Mouse (Mus musculus): ENCODE results near the gene Scrn2.

The Scrn2 gene

GRCm38 (mm10) chr11:97029686-97030417 is at the start of gene Scrn2:
Gene Scrn2 (plus strand): TSS chr11:97029938.
- DNase-seq (ENCODE audit: low read depth): peak; percentile 93

DNA sequence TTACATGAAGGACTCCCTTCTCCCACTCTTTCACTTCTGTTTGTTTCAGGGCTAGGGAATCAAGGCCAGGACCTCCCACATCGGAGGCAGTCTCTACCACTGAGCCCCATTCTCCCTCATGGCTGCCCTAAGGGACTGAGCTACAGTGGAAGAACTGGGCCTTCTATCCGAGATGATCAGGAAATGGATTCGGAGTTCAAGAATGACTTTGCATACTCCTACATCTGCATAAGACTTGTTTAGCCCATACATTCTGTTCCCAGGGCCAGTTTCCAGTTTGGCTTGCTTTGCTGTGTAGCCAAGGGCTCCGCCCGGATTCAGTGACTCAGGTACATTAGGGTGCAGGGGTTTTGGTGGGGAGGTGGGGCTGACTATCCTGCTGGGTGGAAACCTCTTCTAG is 49.7 kb upstream of the Scrn2 start:
- no peak for DNase-seq (ENCODE audit: low read depth)

- no peak for DNase-seq (ENCODE audit: low read depth)
Observed at GRCm38 (mm10) chr11:96981461-96981860, 48.3 kb upstream of the Scrn2 start.

GRCm38 (mm10) chr11:96982355-96982754 is 47.4 kb upstream of the Scrn2 start:
- DNase-seq (ENCODE audit: low read depth): peak; percentile 93

DNA sequence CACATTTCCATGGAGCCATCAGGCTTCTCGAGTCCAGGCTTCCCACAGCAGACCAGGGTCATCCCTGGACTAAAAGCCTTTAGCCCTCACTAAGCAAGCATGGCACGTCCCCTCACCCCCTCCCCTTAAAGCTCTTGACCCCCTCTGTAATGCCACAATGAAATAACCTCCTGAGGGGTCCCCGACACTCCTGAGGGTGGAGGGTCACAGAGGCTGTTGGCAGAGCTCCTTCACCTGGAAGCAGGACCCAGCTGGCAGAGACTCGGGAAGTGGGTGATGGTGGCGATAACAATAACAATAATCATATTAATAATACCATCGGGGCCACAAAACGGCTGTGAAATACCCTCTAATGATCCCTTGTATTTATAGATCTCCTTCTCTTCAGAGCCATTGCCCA is 46.9 kb upstream of the Scrn2 start, which contains the start of gene Sp2:
TSS of gene Sp2 (minus strand) at position 101 of the 400 bp plus-strand sequence.
- no peak for DNase-seq (ENCODE audit: low read depth)

DNA sequence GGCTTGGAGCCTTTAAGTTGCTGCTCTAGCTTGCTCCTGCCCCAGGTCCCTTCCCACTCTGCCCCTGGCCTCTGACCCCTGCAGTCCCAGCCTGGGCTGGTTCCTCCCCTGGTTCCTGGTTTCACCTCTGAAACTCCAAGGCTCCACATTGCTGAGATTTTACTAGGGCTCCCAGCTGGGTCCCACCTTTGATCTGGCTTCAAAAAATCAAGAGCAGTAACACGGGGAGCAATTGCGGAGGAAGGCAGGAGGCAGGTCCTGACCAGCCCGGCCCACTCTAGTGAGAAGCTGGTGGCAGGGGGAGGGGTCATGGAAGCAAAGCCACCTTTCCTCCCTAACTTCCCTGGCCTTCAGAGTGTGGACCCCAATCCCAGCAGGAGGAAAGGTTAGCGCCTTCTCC is 44.8 kb upstream of the Scrn2 start:
- DNase-seq (ENCODE audit: low read depth): no peak

- DNase-seq (ENCODE audit: low read depth): peak; percentile 49
Observed at GRCm38 (mm10) chr11:96986463-96986862, 43.3 kb upstream of the Scrn2 start.

- peak; percentile 93 for DNase-seq (ENCODE audit: low read depth)
Observed at GRCm38 (mm10) chr11:96987873-96988655, 41.7 kb upstream of the Scrn2 start.

DNA sequence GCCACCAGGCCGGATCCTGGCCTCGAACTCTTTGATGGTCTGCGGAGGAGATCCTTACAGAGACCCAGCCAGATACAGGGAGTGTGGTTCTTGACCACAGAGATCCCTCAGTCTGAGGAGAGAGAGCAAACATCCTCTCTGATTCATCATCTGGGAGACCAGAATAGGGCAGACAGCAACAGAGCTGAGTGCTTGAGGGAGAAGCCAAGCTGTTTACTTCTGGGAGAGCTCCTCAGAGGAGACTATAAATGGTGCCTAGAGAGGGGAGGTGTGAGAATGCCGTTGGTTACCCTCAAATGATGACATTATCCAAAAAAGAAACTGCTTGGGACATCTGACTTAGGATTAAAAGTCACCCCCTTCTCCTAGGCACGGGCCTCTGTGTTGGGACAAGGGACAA is 38.2 kb upstream of the Scrn2 start:
- no peak for DNase-seq (ENCODE audit: low read depth)

- peak; percentile 53 for DNase-seq (ENCODE audit: low read depth)
Observed at GRCm38 (mm10) chr11:96992722-96993311, 36.9 kb upstream of the Scrn2 start.

DNA sequence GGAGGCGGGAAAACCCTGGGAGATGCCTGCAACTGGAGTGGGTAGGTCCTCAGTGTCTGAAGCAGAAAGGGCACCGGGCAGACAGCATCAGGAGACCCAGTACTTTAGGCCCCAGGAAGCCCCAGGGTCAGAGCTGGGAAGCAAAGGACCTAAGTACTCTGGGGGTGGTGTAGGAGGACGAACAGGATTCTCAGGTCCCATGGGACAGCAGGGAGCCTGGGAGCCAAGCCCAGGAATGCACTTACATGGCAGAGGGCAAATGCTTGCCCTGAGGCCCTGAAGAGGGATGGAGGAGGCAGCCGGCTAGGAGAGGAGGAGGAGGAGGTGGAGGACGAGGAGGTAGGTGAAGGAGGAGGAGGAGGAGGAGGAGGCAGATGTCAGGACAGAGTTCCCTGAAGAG is 34.7 kb upstream of the Scrn2 start:
- DNase-seq (ENCODE audit: low read depth): no peak

GRCm38 (mm10) chr11:96995836-96996772 is 33.6 kb upstream of the Scrn2 start:
- peak; percentile 92 for DNase-seq (ENCODE audit: low read depth)

- DNase-seq (ENCODE audit: low read depth): no peak
Observed at GRCm38 (mm10) chr11:96996773-96997379, 32.9 kb upstream of the Scrn2 start.

DNA sequence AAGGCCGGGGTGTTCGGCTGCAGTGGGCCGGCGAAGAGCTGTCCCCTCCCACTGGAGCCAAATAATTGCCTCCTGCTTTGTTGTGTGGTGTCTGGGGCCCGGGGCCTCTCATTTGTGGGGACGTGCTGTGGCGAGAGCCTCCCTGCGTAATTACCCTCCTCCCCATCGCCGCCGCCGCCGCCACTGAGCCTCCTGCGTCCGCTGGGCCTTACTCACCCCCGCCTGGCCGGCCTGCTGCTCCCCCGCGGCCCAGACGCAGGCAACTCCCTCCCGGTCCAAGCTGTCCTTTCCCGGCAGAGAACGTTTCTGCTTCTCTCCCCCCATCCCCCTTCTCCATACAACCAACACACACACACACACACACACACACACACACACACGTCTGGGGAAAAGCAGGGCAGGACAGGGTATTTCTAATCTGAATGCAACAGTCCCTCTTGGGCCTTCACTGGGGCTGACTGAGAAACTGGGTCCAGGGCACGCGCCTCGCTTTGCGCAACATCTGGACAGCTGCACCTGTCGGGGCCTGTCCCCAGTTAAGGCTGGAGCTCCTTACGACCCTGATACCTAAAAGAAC is 32.3 kb upstream of the Scrn2 start:
- DNase-seq (ENCODE audit: low read depth): peak; percentile 63

DNA sequence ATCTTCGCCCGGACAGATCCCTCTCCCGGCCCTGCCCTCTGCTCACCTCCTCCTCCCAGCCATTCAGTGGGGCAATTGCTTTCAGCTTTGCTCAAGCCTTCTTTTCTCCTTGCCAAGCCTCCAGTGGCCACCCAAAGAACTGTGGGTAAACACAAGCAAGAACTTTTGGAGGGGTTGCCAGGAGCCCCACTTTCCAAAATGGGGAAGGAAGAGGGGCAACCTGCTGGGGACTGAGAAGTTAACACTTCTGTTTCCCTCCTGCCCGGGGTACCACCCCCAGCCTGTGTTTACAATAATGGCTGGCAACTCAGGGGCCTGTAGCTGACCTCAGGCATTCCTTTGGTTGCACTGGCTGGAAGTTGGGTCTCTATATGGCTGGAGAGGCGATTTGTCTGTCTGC is 26.6 kb upstream of the Scrn2 start:
- DNase-seq (ENCODE audit: low read depth): no peak

- DNase-seq (ENCODE audit: low read depth): peak; percentile 76
Observed at GRCm38 (mm10) chr11:97007093-97007794, 22.5 kb upstream of the Scrn2 start.

DNA sequence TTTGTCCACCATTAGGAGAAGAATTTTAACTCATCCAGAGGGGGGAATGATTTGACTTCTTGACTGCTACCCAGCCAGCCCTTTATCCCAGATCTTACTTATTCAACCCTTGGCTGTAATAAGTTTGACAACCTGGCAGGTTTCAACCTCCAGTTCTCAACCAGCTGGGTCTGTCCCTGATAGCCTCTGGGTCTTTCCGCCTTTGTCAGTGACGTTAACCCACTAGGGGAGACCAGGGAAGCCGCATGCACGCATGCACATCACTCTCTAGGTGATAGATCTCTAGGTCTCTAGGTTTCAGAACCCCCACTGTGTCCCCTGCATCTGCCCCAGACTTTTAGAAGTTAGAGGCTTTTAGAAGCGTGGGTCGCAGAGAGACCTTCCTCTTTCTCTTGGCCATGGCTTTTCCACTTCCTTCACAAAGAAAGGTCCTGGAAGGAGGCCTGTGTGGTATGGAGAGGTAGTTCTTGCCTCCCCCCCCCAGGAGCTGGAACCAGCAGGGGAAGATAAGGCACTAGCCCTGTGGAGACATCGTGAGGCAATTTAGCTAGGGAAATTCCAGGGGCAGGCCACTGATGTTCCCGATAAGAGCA is 20.4 kb upstream of the Scrn2 start:
- no peak for DNase-seq (ENCODE audit: low read depth)

GRCm38 (mm10) chr11:97013121-97013670 is 16.5 kb upstream of the Scrn2 start, which contains the start of gene Sp6:
Gene Sp6 (plus strand): TSS chr11:97013394.
- DNase-seq (ENCODE audit: low read depth): no peak
